Mouse (Mus musculus) lung, postnatal 25 days (tissue): ENCODE measurements around the gene Zdhhc19.

ENCODE experiments used
- DNase-seq: peaks from one replicate; pipeline ENCODE4 v3.0.0; 2022; ENCODE audit warnings: low spot score

Zdhhc19 gene

GRCm38 (mm10) chr16:32551346-32551747 lies 55.3 kb downstream of the Zdhhc19 start:
- DNase-seq = peak; percentile 18

- DNase-seq = peak; percentile 61
Measured at GRCm38 (mm10) chr16:32555588-32555987, 59.5 kb downstream of the Zdhhc19 start.

GRCm38 (mm10) chr16:32559493-32559892 lies 63.4 kb downstream of the Zdhhc19 start:
- DNase-seq = no peak

GRCm38 (mm10) chr16:32563056-32563793 lies 67.2 kb downstream of the Zdhhc19 start:
- no peak for DNase-seq

- DNase-seq = no peak
Measured at GRCm38 (mm10) chr16:32567282-32567681, 71.2 kb downstream of the Zdhhc19 start.

GRCm38 (mm10) chr16:32568401-32568800 lies 72.3 kb downstream of the Zdhhc19 start:
- no peak for DNase-seq

- DNase-seq = no peak
Measured at GRCm38 (mm10) chr16:32570042-32570441, 74.0 kb downstream of the Zdhhc19 start.

- DNase-seq = no peak
Measured at GRCm38 (mm10) chr16:32572528-32572927, 76.5 kb downstream of the Zdhhc19 start.

- no peak for DNase-seq
Measured at GRCm38 (mm10) chr16:32586482-32586881, 90.4 kb downstream of the Zdhhc19 start.

GRCm38 (mm10) chr16:32588568-32588967 lies 92.5 kb downstream of the Zdhhc19 start:
- no peak for DNase-seq

GRCm38 (mm10) chr16:32591521-32591920 lies 95.5 kb downstream of the Zdhhc19 start:
- DNase-seq = no peak

- DNase-seq = peak; percentile 11
Measured at GRCm38 (mm10) chr16:32593283-32593805, 97.3 kb downstream of the Zdhhc19 start.

GRCm38 (mm10) chr16:32593916-32594315 lies 97.9 kb downstream of the Zdhhc19 start:
- no peak for DNase-seq

GRCm38 (mm10) chr16:32594701-32595100 lies 98.6 kb downstream of the Zdhhc19 start:
- DNase-seq = no peak

GRCm38 (mm10) chr16:32595142-32595855 lies 99.2 kb downstream of the Zdhhc19 start:
- peak; percentile 9 for DNase-seq

GRCm38 (mm10) chr16:32597909-32598381 lies 101.9 kb downstream of the Zdhhc19 start:
- DNase-seq = no peak

- no peak for DNase-seq
Measured at GRCm38 (mm10) chr16:32599151-32599550, 103.1 kb downstream of the Zdhhc19 start.

- DNase-seq = peak; percentile 59
Measured at GRCm38 (mm10) chr16:32602193-32602685, 106.2 kb downstream of the Zdhhc19 start.

- no peak for DNase-seq
Measured at GRCm38 (mm10) chr16:32607562-32608343, 111.7 kb downstream of the Zdhhc19 start.

- DNase-seq = no peak
Measured at GRCm38 (mm10) chr16:32608344-32608711, 112.3 kb downstream of the Zdhhc19 start.

- DNase-seq = peak; percentile 97
Measured at GRCm38 (mm10) chr16:32608712-32609400, 112.8 kb downstream of the Zdhhc19 start, which contains the start of gene Tfrc. Tfrc (plus strand) TSS chr16:32608920.
